Mouse (Mus musculus) E14TG2a.4 (cell line): ENCODE measurements around the gene St6gal2.

Source experiments
- CTCF ChIP-seq: conservative IDR thresholded peaks from 2 replicates; pipeline ENCODE4 v1.5.1; 2014; ENCODE audit warnings: low read length
- NANOG ChIP-seq: IDR thresholded peaks from 2 replicates; pipeline ENCODE4 v1.6.1; 2014; ENCODE audit warnings: borderline replicate concordance, low read length, mixed read lengths

GRCm38 (mm10) chr17:55406043-55406442, 39.1 kb upstream of the St6gal2 start:
- no peak for TF ChIP-seq CTCF
- no peak for TF ChIP-seq NANOG
